Mouse (Mus musculus): ENCODE results near the gene Mipol1. TPM values are rescaled to one million over a fixed set of nuclear protein-coding genes. Genes with fewer than 3 reads are reported as not detected.
A peak's percentile ranks its signal among the peaks of the same experiment; 100 is the strongest.

Gene Mipol1
- total RNA-seq, 2 experiments from 2014 or later: 3.0 to 3.4 TPM

DNA sequence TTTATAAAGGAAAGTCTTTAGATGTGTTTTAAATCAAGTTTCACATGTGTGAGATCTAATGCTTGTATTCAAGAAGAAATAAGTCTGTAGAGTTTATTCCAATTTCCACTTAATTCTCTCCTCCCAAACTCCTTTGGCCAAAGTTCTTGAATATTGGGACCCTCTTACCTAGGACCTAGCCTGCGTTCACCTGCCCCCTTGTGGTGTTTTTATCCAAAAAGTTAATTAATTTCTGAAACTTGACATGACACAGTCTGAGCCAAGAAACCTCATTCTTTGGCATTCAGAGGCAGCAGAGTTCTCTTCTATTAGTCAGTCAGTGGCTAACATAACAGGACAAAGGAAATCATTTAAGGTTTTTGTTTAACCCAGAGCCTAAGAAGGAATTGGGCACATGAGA is 284.3 kb downstream of the Mipol1 start:
- Histone ChIP-seq H3K4me3 (no peak overlapping the region), H3K27ac (no peak overlapping the region)
- intact Hi-C loops (cut with DNase I): no loop called here
- no peak for DNase-seq
- no peak for TF ChIP-seq CTCF (IDR thresholded peaks at IDR 0.05)

DNA sequence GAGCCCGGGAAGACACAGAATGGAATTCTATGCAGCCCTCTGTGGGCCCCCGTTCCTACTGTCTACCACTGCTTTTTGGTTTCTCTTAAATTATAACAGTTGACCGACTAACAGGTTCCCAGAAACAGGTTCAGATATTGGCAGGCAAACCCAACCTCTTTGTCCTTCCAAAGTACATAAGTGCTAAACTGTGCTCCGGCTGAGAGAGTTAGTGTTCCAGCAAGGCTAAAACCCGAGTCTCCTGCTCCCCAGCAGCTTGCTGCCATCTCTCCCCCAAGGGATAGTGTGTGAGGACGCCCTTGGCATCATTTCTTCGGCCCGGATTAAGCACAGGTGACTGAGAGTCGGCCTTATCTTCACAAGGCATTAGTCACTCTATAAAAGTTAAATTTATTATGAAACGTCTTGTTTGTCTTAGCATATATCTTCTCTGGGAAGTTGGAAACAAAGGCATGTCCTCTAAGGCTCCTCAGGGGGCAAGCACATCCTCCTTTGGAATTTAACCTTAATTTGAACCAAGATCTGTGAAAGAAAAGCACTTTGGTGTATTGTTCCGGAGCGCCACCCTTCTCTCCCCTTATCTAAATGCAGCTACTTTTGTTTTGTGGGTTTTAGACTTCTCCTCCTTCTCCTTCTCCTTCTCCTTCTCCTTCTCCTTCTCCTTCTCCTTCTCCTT is 285.6 kb downstream of the Mipol1 start:
- TF ChIP-seq CTCF (IDR thresholded peaks at IDR 0.05): no peak
- no peak overlapping the region for H3K27ac ChIP-seq
- H3K4me3 ChIP-seq: no peak overlapping the region
- DNase-seq: no peak
- intact Hi-C loops (cut with DNase I): no loop called here

DNA sequence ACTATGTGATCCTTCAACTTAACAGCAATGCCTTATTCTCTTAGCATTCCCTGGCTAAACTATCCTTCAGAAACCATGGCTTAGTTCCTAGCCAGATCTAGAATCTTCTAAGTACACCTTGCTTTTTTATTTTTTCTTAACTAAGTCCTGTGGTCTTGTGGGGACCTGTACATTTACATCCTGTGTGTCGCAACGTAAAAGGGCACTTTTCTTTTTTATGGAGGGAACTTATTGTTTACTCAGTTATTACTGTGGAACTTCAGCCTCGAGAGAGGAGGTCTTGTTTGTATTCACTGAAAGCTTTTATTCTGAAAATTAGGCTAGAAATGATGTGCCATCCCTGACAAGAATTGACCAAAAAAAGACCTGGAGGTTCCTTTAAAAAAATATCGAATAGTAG is 298.1 kb downstream of the Mipol1 start:
- intact Hi-C loops (cut with DNase I): no loop called here
- no peak for TF ChIP-seq CTCF (IDR thresholded peaks at IDR 0.05)
- Histone ChIP-seq H3K4me3 (no peak overlapping the region), H3K27ac (no peak overlapping the region)
- no peak for DNase-seq

DNA sequence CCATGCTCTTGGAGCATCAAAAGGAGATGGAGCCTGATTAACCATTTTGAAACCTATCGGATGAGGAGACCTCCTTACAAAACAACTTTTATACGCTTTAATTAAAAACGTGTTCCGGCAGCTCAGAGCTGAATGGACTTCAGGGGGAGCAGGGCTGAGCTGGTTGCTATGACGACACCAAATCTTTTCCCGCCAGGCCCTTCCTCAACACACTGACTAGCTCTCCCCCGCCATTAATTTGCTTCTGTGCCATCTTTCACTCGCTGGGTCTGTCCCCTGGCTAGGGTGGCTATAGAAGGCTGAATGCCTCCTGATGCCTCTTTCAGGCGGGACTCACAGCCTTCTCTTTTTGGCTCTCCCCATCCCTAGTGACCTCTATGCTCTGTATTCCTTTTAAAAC is 300.2 kb downstream of the Mipol1 start:
- no peak for TF ChIP-seq CTCF (IDR thresholded peaks at IDR 0.05)
- DNase-seq: no peak
- intact Hi-C loops (cut with DNase I): no loop called here
- Histone ChIP-seq H3K4me3 (no peak overlapping the region), H3K27ac (no peak overlapping the region)

DNA sequence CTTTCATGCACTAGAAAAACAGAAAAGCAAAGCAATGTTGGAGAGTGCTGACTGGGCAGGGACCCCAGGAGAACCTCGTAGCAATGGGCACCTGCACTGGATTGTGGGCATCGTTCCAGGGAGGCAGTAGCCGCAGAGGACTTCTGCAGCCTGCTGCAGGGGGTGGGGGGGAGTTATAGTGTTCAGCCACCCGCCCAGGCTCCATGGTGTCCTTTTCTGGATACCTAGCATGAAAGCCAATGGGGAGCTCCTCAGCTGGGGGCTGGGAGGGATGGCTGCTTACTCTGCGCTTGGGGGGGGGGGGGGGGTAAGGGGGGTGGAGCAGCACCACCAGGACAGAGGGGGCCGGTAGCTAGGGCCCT is 304.3 kb downstream of the Mipol1 start:
- intact Hi-C loops (cut with DNase I): no loop called here
- no peak overlapping the region for H3K27ac ChIP-seq

DNA sequence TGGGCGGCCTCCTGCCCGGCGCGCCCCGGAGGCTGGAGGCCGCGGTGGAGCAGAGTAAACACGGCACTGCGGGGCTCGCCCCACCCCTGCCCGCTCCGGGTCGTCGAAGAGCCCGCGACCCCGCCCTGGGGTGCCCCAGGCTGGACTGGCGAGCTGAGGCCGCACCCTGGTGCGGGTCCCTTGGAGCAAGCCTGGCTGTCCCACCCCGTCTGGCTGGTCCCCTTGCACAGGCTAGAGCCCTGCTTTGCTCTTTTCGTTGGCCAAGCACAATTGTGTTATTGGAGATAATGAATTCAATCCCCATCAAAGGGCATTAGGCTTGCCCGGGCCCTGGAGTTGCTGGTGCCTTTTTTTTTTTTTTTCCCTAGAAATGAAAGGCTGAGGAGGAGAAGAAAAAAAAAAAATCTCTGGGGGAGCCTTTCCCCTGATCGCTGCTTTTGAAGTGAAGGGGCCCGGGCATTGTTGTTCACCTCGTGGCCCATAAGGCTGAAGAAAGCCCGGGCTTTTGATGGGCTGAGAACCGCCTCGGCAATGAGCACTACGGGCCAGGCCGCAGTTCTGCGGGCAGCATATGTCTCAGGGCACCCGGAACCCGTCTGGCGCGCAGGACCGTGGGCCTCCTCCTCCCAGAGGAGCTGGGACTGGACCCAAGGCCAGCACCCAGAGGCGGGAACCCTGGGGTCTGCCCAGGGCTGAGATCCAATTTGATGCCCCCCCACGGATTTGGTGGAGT is 304.8 kb downstream of the Mipol1 start:
- DNase-seq: no peak
- H3K27ac ChIP-seq: no peak overlapping the region
- no peak overlapping the region for H3K4me3 ChIP-seq
- intact Hi-C loops (cut with DNase I): no loop called here
- TF ChIP-seq CTCF (IDR thresholded peaks at IDR 0.05): no peak

More for the DNA sequence above, 304.3 kb downstream of the Mipol1 start:
- DNase-seq: no peak
- TF ChIP-seq CTCF (IDR thresholded peaks at IDR 0.05): no peak
- H3K4me3 ChIP-seq: no peak overlapping the region

DNA sequence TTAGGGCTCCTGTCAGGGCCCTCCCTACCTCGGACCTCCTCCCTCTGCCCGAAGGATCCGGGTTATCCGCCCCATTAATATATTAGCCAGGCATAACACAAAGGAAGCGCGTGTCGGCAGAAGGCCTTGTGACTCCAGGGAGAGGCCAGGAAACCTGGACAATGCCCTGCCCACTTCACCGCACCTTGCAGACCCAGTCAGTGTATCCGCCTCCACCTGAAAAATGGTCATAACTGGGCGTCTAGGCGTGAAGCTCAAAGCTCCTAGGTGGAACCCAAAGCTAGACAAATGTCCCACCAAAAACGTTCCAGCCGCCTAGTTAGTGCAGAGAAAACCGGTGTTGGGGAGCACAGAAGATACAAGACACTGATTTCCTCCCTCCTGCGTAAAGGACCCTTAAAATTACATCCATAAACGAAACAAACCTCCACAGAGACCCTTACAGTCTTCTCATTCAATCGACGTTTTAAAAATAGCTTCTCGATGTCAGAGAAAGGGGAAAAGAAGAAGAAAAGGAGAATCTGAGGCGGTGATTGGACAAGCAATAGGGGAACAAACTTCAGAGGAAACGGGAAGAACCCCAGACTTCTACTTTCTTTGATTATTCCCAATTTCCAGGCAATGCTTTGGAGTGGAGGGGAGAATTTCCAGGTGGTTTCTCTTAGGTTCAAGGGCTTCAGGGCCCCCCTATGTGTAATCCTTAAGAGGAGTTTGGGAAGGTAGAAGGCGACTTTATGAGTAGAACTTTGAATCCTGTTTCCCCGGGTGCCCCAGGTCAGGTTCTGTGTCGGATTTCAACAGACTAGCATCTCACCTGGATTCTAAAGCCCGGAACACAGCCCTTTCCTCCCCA is 306.1 kb downstream of the Mipol1 start:
- intact Hi-C loops (cut with DNase I): no loop called here
- no peak overlapping the region for H3K27ac ChIP-seq
- H3K4me3 ChIP-seq: no peak overlapping the region
- DNase-seq: no peak
- no peak for TF ChIP-seq CTCF (IDR thresholded peaks at IDR 0.05)

DNA sequence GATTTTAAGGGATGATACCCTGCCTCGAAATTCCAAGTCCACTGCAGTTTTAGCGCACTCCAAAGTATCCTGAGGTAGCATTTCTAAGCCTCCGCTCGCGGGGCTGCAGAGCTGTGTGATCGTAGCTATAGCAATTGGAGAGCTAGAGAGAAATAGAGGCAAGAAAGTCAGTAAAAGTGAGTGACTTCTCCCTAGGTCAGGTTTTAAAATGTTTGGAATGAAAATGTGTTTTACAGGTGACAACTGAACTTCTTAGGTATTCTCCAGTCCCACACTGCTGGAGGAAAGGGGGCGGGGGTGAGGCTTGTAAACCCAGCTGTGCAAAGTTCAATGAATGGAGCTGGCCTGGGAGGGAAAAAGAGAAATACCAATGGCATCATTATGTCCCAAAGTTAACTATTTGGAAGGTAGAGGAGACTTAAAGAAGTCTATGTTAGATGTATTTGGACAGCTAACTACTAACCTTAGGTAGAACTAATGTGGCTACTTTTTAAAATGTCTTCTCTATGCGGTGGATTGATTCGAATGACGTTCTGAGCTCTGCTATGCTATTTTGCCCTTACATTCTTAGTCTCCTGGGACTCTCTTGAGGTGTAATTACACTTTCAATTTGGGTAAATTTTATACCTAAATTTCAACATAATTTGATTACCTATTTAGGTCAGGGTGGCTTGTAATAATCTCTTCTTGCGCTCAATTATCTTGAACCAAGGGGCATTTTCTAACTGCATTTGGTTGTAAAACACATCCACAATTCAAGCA is 306.9 kb downstream of the Mipol1 start:
- TF ChIP-seq CTCF (IDR thresholded peaks at IDR 0.05): no peak
- intact Hi-C loops (cut with DNase I): no loop called here

DNA sequence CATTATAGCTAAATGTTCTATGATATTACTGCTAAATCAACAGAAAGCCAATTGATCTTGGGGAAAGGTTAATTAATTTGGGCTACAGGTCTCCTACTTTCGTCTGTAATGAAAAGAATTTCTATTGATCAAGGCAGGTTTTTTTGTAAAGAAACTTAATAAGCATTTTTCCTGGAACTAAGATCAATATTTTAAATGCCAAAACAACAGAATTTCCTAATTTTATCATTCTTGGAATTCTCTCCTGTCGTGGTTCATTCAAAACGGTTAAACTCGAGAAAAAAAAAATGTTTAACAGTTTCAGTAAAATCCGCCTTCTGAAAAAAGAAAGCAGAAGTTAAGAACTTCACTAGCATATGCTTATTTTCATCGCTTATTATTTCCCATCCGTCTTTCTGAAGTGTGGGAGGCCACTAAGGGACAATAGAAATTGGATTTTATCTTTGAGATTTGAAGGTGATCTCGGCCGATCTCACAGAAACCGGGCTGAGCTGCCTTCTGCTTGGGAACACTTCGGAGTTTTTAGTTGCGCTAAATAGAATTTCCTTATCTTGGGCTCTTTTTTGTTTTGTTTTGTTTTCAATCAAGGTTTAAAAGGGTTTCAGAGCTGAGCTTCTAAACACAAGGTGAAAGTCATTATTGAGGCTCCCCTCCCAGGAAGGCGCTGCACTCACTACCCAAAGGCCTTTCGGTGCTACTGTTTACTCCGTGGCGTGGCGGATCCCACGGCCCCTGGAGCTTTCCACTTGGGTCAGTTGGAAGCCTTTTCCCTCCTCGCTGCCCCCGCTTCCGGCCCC is 307.8 kb downstream of the Mipol1 start:
- H3K27ac ChIP-seq: no peak overlapping the region
- intact Hi-C loops (cut with DNase I): no loop called here
- peak overlapping the region; percentile 54 for H3K4me3 ChIP-seq
- no peak for TF ChIP-seq CTCF (IDR thresholded peaks at IDR 0.05)
- DNase-seq: no peak

More for the DNA sequence above, 306.9 kb downstream of the Mipol1 start:
- H3K4me3 ChIP-seq: no peak overlapping the region
- DNase-seq: no peak
- no peak overlapping the region for H3K27ac ChIP-seq

DNA sequence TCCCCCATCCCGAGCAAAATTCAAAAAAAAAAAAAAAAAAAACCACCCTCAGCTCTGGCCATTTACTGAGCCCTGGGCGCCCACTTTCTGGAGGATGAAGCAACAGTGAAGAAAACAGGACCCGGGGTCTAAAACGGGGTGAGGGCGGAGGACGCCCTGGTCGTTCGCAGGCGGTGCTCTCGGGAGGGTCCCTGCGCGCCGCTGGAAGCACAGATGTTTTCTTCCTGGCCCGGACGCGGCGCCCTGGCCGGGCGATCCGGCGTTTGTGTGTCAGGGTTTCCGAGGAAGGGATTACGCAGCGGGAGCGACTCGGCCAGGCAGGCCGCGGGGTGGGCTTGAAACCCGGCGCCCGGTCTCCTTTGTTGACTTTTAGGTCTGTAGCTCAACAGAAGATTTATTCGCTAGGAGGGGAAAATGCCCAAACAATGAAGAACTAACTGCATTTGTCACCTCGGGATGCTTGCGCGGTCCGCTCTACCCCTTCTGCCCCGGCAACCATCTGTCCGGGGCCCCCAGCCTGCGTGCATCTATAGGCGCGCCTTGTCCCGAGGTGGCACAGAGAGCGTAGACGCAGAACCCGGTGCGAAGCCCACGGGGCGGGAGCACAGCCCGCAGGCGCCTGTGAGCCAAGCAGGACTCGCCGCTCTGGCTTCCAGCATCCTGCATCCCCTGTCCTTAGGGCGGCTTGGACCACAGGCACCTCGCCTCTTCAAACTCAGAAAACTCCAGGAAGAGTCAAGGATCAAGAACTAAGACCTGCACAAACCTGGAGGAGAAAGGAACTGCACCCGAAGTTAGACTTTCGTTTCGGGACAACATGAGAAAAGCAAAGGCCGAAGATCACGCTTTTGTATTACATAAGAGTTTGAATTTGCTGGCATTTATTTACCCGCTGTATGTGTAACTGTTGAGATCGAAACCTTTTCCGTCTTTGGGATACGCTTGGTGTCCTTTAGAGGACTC is 308.6 kb downstream of the Mipol1 start:
- no peak for TF ChIP-seq CTCF (IDR thresholded peaks at IDR 0.05)
- DNase-seq: no peak
- Histone ChIP-seq H3K27ac (no peak overlapping the region), H3K4me3 (peak overlapping the region; percentile 54)
- intact Hi-C loops (cut with DNase I): no loop called here

DNA sequence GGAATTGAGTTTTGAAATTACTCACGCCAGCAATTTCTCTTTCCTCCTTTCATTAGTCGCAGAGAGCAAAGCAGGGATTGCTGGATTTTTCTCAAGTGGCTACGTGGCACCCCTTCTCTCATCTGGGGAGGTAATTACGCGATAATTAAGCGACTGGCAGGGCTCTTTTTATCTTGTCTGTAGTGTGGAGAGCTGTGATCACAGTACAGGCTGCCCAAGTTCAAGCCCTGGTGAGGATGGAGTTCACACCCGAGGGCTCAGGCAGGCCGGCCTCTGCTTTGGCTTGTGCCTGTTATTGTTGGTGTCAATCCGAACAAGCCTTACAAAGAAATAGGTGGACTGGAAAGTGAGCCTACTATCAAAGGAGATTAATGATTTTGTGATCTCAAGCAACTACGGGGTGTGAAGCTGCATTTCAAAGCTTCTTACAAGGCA is 309.3 kb downstream of the Mipol1 start:
- TF ChIP-seq CTCF (IDR thresholded peaks at IDR 0.05): no peak
- no peak for DNase-seq
- intact Hi-C loops (cut with DNase I): no loop called here
- Histone ChIP-seq H3K27ac (no peak overlapping the region), H3K4me3 (peak overlapping the region; percentile 54)
